Mouse (Mus musculus) spleen, postnatal 10 days (tissue): ENCODE results near the gene Sct.

Source experiments
- DNase-seq, 2 experiments: peaks; one replicate each; pipeline ENCODE4 v3.0.0; 2021 to 2022; ENCODE audit warnings: low spot score in 2 of 2

Gene Sct

DNA sequence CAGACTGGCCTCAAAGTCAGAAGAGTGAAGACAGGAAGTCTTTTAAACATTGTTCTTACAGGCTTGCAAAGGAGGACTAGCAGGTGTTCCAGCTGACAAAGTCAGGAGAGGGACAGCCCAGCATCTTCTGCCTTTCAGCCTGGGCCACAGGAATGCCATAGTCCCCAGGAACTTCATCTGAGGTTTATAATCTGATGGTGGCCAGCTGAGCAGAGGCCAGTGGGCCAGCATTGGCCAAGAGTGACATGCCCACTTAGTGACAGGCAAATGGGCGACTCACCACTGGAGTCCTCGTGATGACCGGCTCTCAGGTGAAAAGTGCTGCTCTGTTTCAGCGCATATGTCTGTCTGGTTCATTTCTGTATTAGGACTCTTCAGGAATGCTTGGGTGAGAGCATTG, 48.4 kb downstream of the Sct start:
- no peak for DNase-seq

DNA sequence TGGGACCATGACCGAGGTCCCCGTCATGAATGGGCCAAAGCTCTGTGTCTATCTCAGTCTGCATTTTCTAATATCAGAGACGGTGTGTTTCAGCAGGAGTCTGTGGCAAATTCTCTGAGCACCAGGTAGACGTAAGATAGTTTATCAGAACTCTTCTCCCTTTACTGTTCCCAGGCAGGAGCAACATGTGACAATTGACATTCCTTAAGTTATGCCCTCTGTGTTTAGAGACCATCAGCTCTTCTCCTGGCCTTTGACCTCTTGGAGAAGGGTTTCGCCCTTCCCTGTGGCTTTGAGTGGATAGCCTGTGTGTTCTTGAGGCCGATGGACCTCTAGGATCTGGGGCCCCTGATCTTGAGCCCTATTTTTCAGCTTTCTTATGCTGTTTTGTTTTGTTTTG, 49.2 kb downstream of the Sct start:
- no peak for DNase-seq
